Mouse (Mus musculus): ENCODE measurements around the gene Adh1. TPM values are rescaled to one million over a fixed set of nuclear protein-coding genes. Genes with fewer than 3 reads are reported as not detected.

The Adh1 gene
- 0.20 and 0.55 TPM in 2 replicates for polyA plus RNA-seq (2016; fragmentation: Nextera tagmentation; extraction: Ambion mirVana)

- 90% methylated on average over 11 of the region's 11 CpGs for WGBS
- Histone ChIP-seq H3K4me2 (no peak within 1 kb of the TSS), H3K27me3 (no peaks in the 10 kb centered on the region), H3K4me3 (replicated peaks) (no peak within 1 kb of the TSS), H3K27ac (no peak within 1 kb of the TSS), H3K9me3 (no peaks in the 10 kb centered on the region), H3K9ac (no peak within 1 kb of the TSS), H3K36me3 (replicated peaks) (no peaks in the 10 kb centered on the region), H3K4me1 (no peaks in the 10 kb centered on the region)
- no peak for ATAC-seq (ENCODE audit: low FRiP score)
These were observed at the start of gene Adh1 for GRCm38 (mm10) chr3:138260721-138261669. TSS of gene Adh1 (plus strand) at chr3:138260991.

DNA sequence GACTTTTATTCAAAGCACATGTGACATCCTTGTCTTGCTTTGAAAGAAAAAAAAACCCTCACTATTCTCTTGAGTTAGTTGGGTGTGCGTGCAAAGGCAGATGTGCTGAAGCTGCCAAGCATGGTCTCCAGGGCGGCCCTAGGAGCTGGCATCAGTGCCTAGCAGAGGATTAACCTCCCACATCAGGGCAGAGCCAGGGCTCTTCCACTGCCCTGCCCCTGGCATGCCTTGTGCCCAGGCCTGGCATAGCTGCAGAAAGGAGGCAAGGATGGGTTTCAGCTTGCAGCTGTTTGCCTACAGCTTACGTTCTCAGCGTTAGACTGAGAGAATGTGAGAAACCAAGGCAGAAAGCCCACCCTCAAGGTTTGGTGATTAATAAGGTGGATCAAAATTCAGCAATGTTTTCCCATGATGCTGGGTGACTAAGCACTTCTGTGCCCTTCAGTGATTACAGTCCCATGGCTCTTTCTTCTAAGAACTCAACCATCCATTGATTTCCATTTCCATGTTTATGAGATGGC, 48.3 kb upstream of the Adh1 start:
- Histone ChIP-seq H3K27me3 (no peaks in the 10 kb centered on the region), H3K4me1 (peaks cover 7% of the 10 kb centered on the region), H3K27ac (no peak overlapping the region), H3K36me3 (replicated peaks) (no peaks in the 10 kb centered on the region), H3K9me3 (no peaks in the 10 kb centered on the region), H3K4me3 (replicated peaks) (no peak overlapping the region), H3K9ac (no peak overlapping the region), H3K4me2 (no peak overlapping the region)
- 88% methylated on average over 4 of the region's 4 CpGs for WGBS
- no peak for ATAC-seq (ENCODE audit: low FRiP score)

- no peak overlapping the region for H3K4me3 ChIP-seq (replicated peaks)
- no peaks in the 10 kb centered on the region for H3K36me3 ChIP-seq (replicated peaks)
- peaks cover 7% of the 10 kb centered on the region for H3K4me1 ChIP-seq
- H3K9me3 ChIP-seq = no peaks in the 10 kb centered on the region
- no peak overlapping the region for H3K9ac ChIP-seq
- H3K4me2 ChIP-seq = no peak overlapping the region
- no peaks in the 10 kb centered on the region for H3K27me3 ChIP-seq
- peak; percentile 57; the same call in 1 of the 2 replicates for ATAC-seq (ENCODE audit: low FRiP score)
- H3K27ac ChIP-seq = no peak overlapping the region
- 15% methylated on average over 11 of the region's 11 CpGs for WGBS
These were observed 45.3 kb upstream of the Adh1 start for GRCm38 (mm10) chr3:138215395-138215989.

DNA sequence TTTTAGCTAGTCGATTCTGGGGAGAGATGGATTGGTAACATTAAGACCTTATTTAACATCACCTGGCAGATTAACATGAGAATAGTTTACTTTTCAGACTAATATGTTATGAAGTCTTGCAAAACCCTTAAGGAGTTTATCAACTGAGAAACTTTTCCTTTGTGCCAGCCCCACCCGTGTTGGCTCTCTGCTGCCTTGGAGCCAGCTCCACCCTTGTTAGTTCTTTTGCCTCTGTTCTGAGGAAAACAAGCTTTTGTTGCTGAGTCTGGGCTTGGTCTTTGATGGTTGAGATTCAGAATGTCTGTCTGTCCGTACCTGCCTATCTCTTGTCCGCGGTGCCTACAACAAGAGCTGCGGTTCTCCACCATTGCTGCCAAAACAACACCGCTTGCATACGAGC, 44.7 kb upstream of the Adh1 start:
- 73% methylated on average over 8 of the region's 8 CpGs for WGBS
- Histone ChIP-seq H3K9ac (no peak overlapping the region), H3K4me2 (no peak overlapping the region), H3K4me3 (replicated peaks) (no peak overlapping the region), H3K27me3 (no peaks in the 10 kb centered on the region), H3K27ac (no peak overlapping the region), H3K36me3 (replicated peaks) (no peaks in the 10 kb centered on the region), H3K9me3 (no peaks in the 10 kb centered on the region), H3K4me1 (peaks cover 7% of the 10 kb centered on the region)
- no peak for ATAC-seq (ENCODE audit: low FRiP score)

- H3K4me2 ChIP-seq = no peak within 1 kb of the TSS
- no peak for ATAC-seq (ENCODE audit: low FRiP score)
- no peak within 1 kb of the TSS for H3K9ac ChIP-seq
- no peaks in the 10 kb centered on the region for H3K9me3 ChIP-seq
- 78% methylated on average over 10 of the region's 10 CpGs for WGBS
- no peaks in the 10 kb centered on the region for H3K36me3 ChIP-seq (replicated peaks)
- no peak within 1 kb of the TSS for H3K27ac ChIP-seq
- H3K4me3 ChIP-seq (replicated peaks) = no peak within 1 kb of the TSS
- H3K27me3 ChIP-seq = no peaks in the 10 kb centered on the region
- peaks cover 7% of the 10 kb centered on the region for H3K4me1 ChIP-seq
These were observed 43.0 kb upstream of the Adh1 start, which contains the start of gene Adh7 for GRCm38 (mm10) chr3:138217631-138218264. TSS of gene Adh7 (plus strand) at chr3:138217760.

DNA sequence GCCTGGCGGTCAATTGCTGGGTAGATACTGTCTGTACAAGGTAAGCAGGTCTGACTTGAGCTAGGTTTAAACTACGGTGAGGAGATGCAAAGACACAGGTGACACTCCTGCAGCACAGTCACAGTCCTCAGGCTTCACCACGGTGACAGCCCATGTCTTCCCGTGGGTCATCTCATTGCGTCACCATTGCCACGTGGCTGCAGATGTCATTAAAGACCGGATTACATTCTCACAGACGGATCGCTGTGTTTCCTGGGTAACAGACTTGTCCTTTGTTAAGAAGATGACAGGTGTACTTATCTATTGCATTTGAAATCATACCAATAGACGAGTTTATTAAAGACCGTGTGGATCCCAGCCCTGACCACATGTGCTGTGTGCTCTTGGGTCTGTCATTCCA, 39.7 kb upstream of the Adh1 start:
- Histone ChIP-seq H3K4me3 (replicated peaks) (no peak overlapping the region), H3K9ac (no peak overlapping the region), H3K9me3 (no peaks in the 10 kb centered on the region), H3K27me3 (no peaks in the 10 kb centered on the region), H3K27ac (no peak overlapping the region), H3K36me3 (replicated peaks) (no peaks in the 10 kb centered on the region), H3K4me2 (no peak overlapping the region), H3K4me1 (peaks cover 5% of the 10 kb centered on the region; the same call in 1 of the 2 replicates)
- WGBS = 84% methylated on average over 11 of the region's 11 CpGs
- ATAC-seq (ENCODE audit: low FRiP score) = no peak

DNA sequence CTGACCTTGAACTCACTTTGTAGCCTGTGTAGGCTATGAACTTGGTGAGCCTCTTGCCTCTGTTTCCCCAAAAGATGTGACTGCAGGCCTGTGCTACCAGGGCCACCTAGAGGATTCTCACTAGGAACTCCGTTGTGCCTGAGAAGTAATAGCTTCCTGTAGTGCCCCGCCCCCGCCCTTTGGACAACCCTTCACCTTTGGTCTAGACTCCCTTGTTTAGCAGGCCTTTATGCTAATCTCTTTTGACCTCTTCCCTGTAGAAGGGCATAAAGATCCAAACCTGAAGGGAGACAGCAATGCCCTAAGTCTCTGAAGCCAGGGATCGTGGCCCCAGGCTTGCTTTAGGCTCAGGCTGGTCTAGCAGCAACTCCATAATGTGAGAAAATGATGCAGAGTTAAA, 38.3 kb upstream of the Adh1 start:
- Histone ChIP-seq H3K27me3 (no peaks in the 10 kb centered on the region), H3K36me3 (replicated peaks) (no peaks in the 10 kb centered on the region), H3K4me3 (replicated peaks) (no peak overlapping the region), H3K4me1 (peaks cover 5% of the 10 kb centered on the region; the same call in 1 of the 2 replicates), H3K9ac (no peak overlapping the region), H3K9me3 (no peaks in the 10 kb centered on the region), H3K27ac (no peak overlapping the region), H3K4me2 (no peak overlapping the region)
- WGBS = 72% methylated on average over 4 of the region's 4 CpGs
- ATAC-seq (ENCODE audit: low FRiP score) = no peak

DNA sequence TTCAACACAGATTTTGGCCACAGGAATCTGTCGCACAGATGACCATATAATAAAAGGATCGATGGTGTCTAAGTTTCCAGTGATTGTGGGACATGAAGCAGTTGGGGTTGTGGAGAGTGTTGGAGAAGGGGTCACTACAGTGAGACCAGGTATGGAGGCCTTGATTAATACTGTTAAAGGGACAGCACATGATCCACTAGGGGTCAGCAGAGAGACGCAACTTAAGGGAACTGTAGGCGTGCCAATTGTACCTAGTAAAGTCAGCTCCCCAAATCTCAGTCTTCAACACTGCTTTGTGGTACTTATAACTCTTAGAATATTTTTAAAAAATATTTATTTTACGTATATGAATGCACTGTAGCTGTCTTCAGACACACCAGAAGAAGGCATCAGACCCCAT, 37.8 kb upstream of the Adh1 start:
- no peaks in the 10 kb centered on the region for H3K9me3 ChIP-seq
- 56% methylated on average over 5 of the region's 5 CpGs for WGBS
- no peak overlapping the region for H3K4me3 ChIP-seq (replicated peaks)
- peak; percentile 65; the same call in 1 of the 2 replicates for ATAC-seq (ENCODE audit: low FRiP score)
- H3K9ac ChIP-seq = no peak overlapping the region
- no peaks in the 10 kb centered on the region for H3K27me3 ChIP-seq
- peaks cover 5% of the 10 kb centered on the region; the same call in 1 of the 2 replicates for H3K4me1 ChIP-seq
- H3K4me2 ChIP-seq = no peak overlapping the region
- no peaks in the 10 kb centered on the region for H3K36me3 ChIP-seq (replicated peaks)
- H3K27ac ChIP-seq = no peak overlapping the region

GRCm38 (mm10) chr3:138224363-138224954, 36.3 kb upstream of the Adh1 start:
- Histone ChIP-seq H3K4me3 (replicated peaks) (no peak overlapping the region), H3K36me3 (replicated peaks) (no peaks in the 10 kb centered on the region), H3K9ac (no peak overlapping the region), H3K4me2 (no peak overlapping the region), H3K27me3 (no peaks in the 10 kb centered on the region), H3K27ac (no peak overlapping the region), H3K4me1 (peaks cover 5% of the 10 kb centered on the region; the same call in 1 of the 2 replicates), H3K9me3 (no peaks in the 10 kb centered on the region)
- no peak for ATAC-seq (ENCODE audit: low FRiP score)
- WGBS = 87% methylated on average over 13 of the region's 13 CpGs

- H3K4me1 ChIP-seq = peaks cover 5% of the 10 kb centered on the region; the same call in 1 of the 2 replicates
- H3K27ac ChIP-seq = no peak overlapping the region
- no peak overlapping the region for H3K4me2 ChIP-seq
- H3K27me3 ChIP-seq = no peaks in the 10 kb centered on the region
- no peak overlapping the region for H3K9ac ChIP-seq
- no peak for ATAC-seq (ENCODE audit: low FRiP score)
- no peaks in the 10 kb centered on the region for H3K9me3 ChIP-seq
- WGBS = 75% methylated on average over 7 of the region's 7 CpGs
- no peaks in the 10 kb centered on the region for H3K36me3 ChIP-seq (replicated peaks)
- no peak overlapping the region for H3K4me3 ChIP-seq (replicated peaks)
These were observed 35.5 kb upstream of the Adh1 start for GRCm38 (mm10) chr3:138225331-138225730.

GRCm38 (mm10) chr3:138225853-138226252, 34.9 kb upstream of the Adh1 start:
- 48% methylated on average over 7 of the region's 7 CpGs for WGBS
- ATAC-seq (ENCODE audit: low FRiP score) = no peak

GRCm38 (mm10) chr3:138226476-138226875, 34.3 kb upstream of the Adh1 start:
- Histone ChIP-seq H3K27ac (no peak overlapping the region), H3K27me3 (no peaks in the 10 kb centered on the region), H3K4me3 (replicated peaks) (no peak overlapping the region), H3K4me2 (no peak overlapping the region), H3K9me3 (no peaks in the 10 kb centered on the region), H3K9ac (no peak overlapping the region), H3K36me3 (replicated peaks) (no peaks in the 10 kb centered on the region), H3K4me1 (peaks cover 5% of the 10 kb centered on the region; the same call in 1 of the 2 replicates)
- ATAC-seq (ENCODE audit: low FRiP score) = no peak
- 96% methylated on average over 6 of the region's 6 CpGs for WGBS

More at GRCm38 (mm10) chr3:138225853-138226252, 34.9 kb upstream of the Adh1 start:
- H3K36me3 ChIP-seq (replicated peaks) = no peaks in the 10 kb centered on the region
- no peak overlapping the region for H3K9ac ChIP-seq
- no peak overlapping the region for H3K27ac ChIP-seq
- H3K4me3 ChIP-seq (replicated peaks) = no peak overlapping the region
- H3K4me2 ChIP-seq = no peak overlapping the region
- H3K27me3 ChIP-seq = no peaks in the 10 kb centered on the region
- H3K9me3 ChIP-seq = no peaks in the 10 kb centered on the region
- H3K4me1 ChIP-seq = peaks cover 5% of the 10 kb centered on the region; the same call in 1 of the 2 replicates
